Mouse (Mus musculus): ENCODE measurements around the gene Ylpm1. TPM values are rescaled to one million over a fixed set of nuclear protein-coding genes. Genes with fewer than 3 reads are reported as not detected.

The Ylpm1 gene
- polyA plus RNA-seq, 1 experiment = 26.9 TPM

GRCm38 (mm10) chr12:85110011-85110697, 114.0 kb downstream of the Ylpm1 start:
- no peak for DNase-seq (ENCODE audit: low spot score)

GRCm38 (mm10) chr12:85110698-85111592, 114.8 kb downstream of the Ylpm1 start, which contains the start of the genes Prox2 and Dlst:
Prox2 (minus strand) TSS chr12:85110759.
Dlst (plus strand) TSS chr12:85110833.
- DNase-seq (ENCODE audit: low spot score) = peak; percentile 87

- no peak for DNase-seq (ENCODE audit: low spot score)
These were observed 116.6 kb downstream of the Ylpm1 start for GRCm38 (mm10) chr12:85112550-85113251.

- no peak for DNase-seq (ENCODE audit: low spot score)
These were observed 117.2 kb downstream of the Ylpm1 start for GRCm38 (mm10) chr12:85113337-85113736.

- no peak for DNase-seq (ENCODE audit: low spot score)
These were observed 117.8 kb downstream of the Ylpm1 start for GRCm38 (mm10) chr12:85113917-85114316.

GRCm38 (mm10) chr12:85115678-85116077, 119.6 kb downstream of the Ylpm1 start:
- DNase-seq (ENCODE audit: low spot score) = no peak

Other genes starting within 250 kb of the Ylpm1 start
- gene Npc2, start 223.2 kb upstream of the Ylpm1 start, polyA plus RNA-seq (2012; rRNA removed) = 85.8 and 90.2 TPM in 2 replicates
- 68.2 and 88.9 TPM in 2 replicates for gene Isca2, start 223.1 kb upstream of the Ylpm1 start, polyA plus RNA-seq (2012; rRNA removed)
- gene Ltbp2, start 119.8 kb upstream of the Ylpm1 start, polyA plus RNA-seq (2012; rRNA removed) = 0.99 and 1.7 TPM in 2 replicates
- 102 and 107 TPM in 2 replicates for gene Fcf1, start 25.4 kb upstream of the Ylpm1 start, polyA plus RNA-seq (2012; rRNA removed)
- 22.3 and 22.6 TPM in 2 replicates for gene Arel1, start 25.4 kb upstream of the Ylpm1 start, polyA plus RNA-seq (2012; rRNA removed)
- gene Prox2, start 114.4 kb downstream of the Ylpm1 start, polyA plus RNA-seq (2012; rRNA removed) = 2.3 and 2.7 TPM in 2 replicates
- 128 and 139 TPM in 2 replicates for gene Dlst, start 114.5 kb downstream of the Ylpm1 start, polyA plus RNA-seq (2012; rRNA removed)
- 0.32 and 0.34 TPM in 2 replicates for gene Rps6kl1, start 154.9 kb downstream of the Ylpm1 start, polyA plus RNA-seq (2012; rRNA removed)
- 6.0 and 7.7 TPM in 2 replicates for gene Pgf, start 181.5 kb downstream of the Ylpm1 start, polyA plus RNA-seq (2012; rRNA removed)
- 73.8 and 82.6 TPM in 2 replicates for gene Eif2b2, start 223.2 kb downstream of the Ylpm1 start, polyA plus RNA-seq (2012; rRNA removed)

Data from urinary bladder, adult 2 months (tissue).